Mouse (Mus musculus): ENCODE measurements around the gene Ovgp1.
A peak's percentile ranks its signal among the peaks of the same experiment; 100 is the strongest.
"Not testable (repeated sequence)": the region's sequence is repeated elsewhere in the genome, so short reads cannot be mapped to it uniquely, and the experiment has no call there.

Gene Ovgp1

GRCm38 (mm10) chr3:105973411-105973810, at the start of gene Ovgp1:
Ovgp1 (plus strand) TSS chr3:105973711.
- no peak for DNase-seq (ENCODE audit: low spot score in 2 of 2)

GRCm38 (mm10) chr3:105924616-105925015, 48.9 kb upstream of the Ovgp1 start:
- DNase-seq (ENCODE audit: low spot score in 2 of 2): no peak

- DNase-seq (ENCODE audit: low spot score in 2 of 2): no peak
These were observed 45.8 kb upstream of the Ovgp1 start for GRCm38 (mm10) chr3:105927561-105928194.

- no peak for DNase-seq (ENCODE audit: low spot score in 2 of 2)
These were observed 45.3 kb upstream of the Ovgp1 start for GRCm38 (mm10) chr3:105928195-105928569.

- no peak for DNase-seq (ENCODE audit: low spot score in 2 of 2)
These were observed 44.7 kb upstream of the Ovgp1 start for GRCm38 (mm10) chr3:105928781-105929180.

GRCm38 (mm10) chr3:105929821-105930220, 43.7 kb upstream of the Ovgp1 start:
- no peak for DNase-seq (ENCODE audit: low spot score in 2 of 2)

GRCm38 (mm10) chr3:105931095-105931494, 42.4 kb upstream of the Ovgp1 start:
- no peak for DNase-seq (ENCODE audit: low spot score in 2 of 2)

- no peak for DNase-seq (ENCODE audit: low spot score in 2 of 2)
These were observed 41.1 kb upstream of the Ovgp1 start, which contains the start of gene I830077J02Rik for GRCm38 (mm10) chr3:105932240-105933071. I830077J02Rik (minus strand) TSS chr3:105932664.

- DNase-seq (ENCODE audit: low spot score in 2 of 2): peak in 1 of 2 experiments; percentile 39
These were observed 39.6 kb upstream of the Ovgp1 start for GRCm38 (mm10) chr3:105933926-105934325.

GRCm38 (mm10) chr3:105935033-105935432, 38.5 kb upstream of the Ovgp1 start:
- DNase-seq (ENCODE audit: low spot score in 2 of 2): no peak

GRCm38 (mm10) chr3:105936111-105936510, 37.4 kb upstream of the Ovgp1 start:
- no peak for DNase-seq (ENCODE audit: low spot score in 2 of 2)

GRCm38 (mm10) chr3:105951348-105951747, 22.2 kb upstream of the Ovgp1 start:
- no peak for DNase-seq (ENCODE audit: low spot score in 2 of 2)

- DNase-seq (ENCODE audit: low spot score in 2 of 2): no peak
These were observed 16.3 kb upstream of the Ovgp1 start for GRCm38 (mm10) chr3:105957235-105957634.

GRCm38 (mm10) chr3:105958204-105958603, 15.3 kb upstream of the Ovgp1 start:
- no peak for DNase-seq (ENCODE audit: low spot score in 2 of 2)

- peak; percentile 90 to 95 for DNase-seq (ENCODE audit: low spot score in 2 of 2)
These were observed 14.4 kb upstream of the Ovgp1 start, which contains the start of gene Wdr77 for GRCm38 (mm10) chr3:105958974-105959580. Wdr77 (plus strand) TSS chr3:105959369.

- DNase-seq (ENCODE audit: low spot score in 2 of 2): peak in 1 of 2 experiments; percentile 23
These were observed 13.9 kb upstream of the Ovgp1 start for GRCm38 (mm10) chr3:105959585-105959984.

GRCm38 (mm10) chr3:105959999-105960398, 13.5 kb upstream of the Ovgp1 start, which contains the start of gene Atp5f1:
Atp5f1 (minus strand) TSS chr3:105960099.
- no peak for DNase-seq (ENCODE audit: low spot score in 2 of 2)

- DNase-seq (ENCODE audit: low spot score in 2 of 2): no peak
These were observed 12.8 kb upstream of the Ovgp1 start for GRCm38 (mm10) chr3:105960700-105961099.

GRCm38 (mm10) chr3:105971831-105972446, 1.6 kb upstream of the Ovgp1 start:
- DNase-seq (ENCODE audit: low spot score in 2 of 2): no peak

GRCm38 (mm10) chr3:105974174-105974573, 663 bp downstream of the Ovgp1 start:
- DNase-seq (ENCODE audit: low spot score in 2 of 2): no peak

GRCm38 (mm10) chr3:105989611-105990010, 16.1 kb downstream of the Ovgp1 start:
- not testable (repeated sequence) for DNase-seq (ENCODE audit: low spot score in 2 of 2)
